Mouse (Mus musculus): ENCODE measurements at regions not wholly inside any gene's neighbourhood (a gene's known extent, or its start where the extent isn't known, plus 50 kb on each side); places are given as distances from the start of the nearest gene placed in this dataset.
"Not testable (repeated sequence)": the region's sequence is repeated elsewhere in the genome, so short reads cannot be mapped to it uniquely, and the experiment has no call there.

- no peak overlapping the region for H3K27ac ChIP-seq (ENCODE audit: low read depth)
Measured at GRCm38 (mm10) chr16:20838151-20838550, 103.8 kb upstream of the Thpo start.

GRCm38 (mm10) chr16:20836866-20837265, 102.6 kb upstream of the Thpo start:
- Histone ChIP-seq H3K4me2 (ENCODE audit: low read depth, low read length) (no peak overlapping the region), H3K9me3 (replicated peaks; ENCODE audit: control insufficient read depth, low read length) (no peaks in the 10 kb centered on the region), H3K4me3 (ENCODE audit: low read depth, low read length) (no peak overlapping the region), H3K27ac (ENCODE audit: low read depth) (no peak overlapping the region), H3K4me1 (ENCODE audit: control insufficient read depth, insufficient read depth) (no peaks in the 10 kb centered on the region), H3K9ac (replicated peaks; ENCODE audit: low read depth, low read length) (no peak overlapping the region), H3K27me3 (ENCODE audit: control insufficient read depth, insufficient read depth, low read length) (no peaks in the 10 kb centered on the region), H3K36me3 (replicated peaks; ENCODE audit: control insufficient read depth, insufficient read depth, low read length) (no peaks in the 10 kb centered on the region)
- ATAC-seq (ENCODE audit: insufficient read depth, low read depth): no peak
- no peak for TF ChIP-seq CTCF (IDR thresholded peaks at IDR 0.05; ENCODE audit: low read depth)
- TF ChIP-seq EP300 (IDR thresholded peaks at IDR 0.05; ENCODE audit: low read depth): no peak
- DNase-seq (ENCODE audit: low spot score): no peak
- 60% methylated on average over 5 of the region's 5 CpGs for WGBS

More at GRCm38 (mm10) chr16:20838151-20838550, 103.8 kb upstream of the Thpo start:
- no peaks in the 10 kb centered on the region for H3K4me1 ChIP-seq (ENCODE audit: control insufficient read depth, insufficient read depth)
- no peak overlapping the region for H3K9ac ChIP-seq (replicated peaks; ENCODE audit: low read depth, low read length)
- no peaks in the 10 kb centered on the region for H3K36me3 ChIP-seq (replicated peaks; ENCODE audit: control insufficient read depth, insufficient read depth, low read length)
- no peak overlapping the region for H3K4me2 ChIP-seq (ENCODE audit: low read depth, low read length)
- no peaks in the 10 kb centered on the region for H3K9me3 ChIP-seq (replicated peaks; ENCODE audit: control insufficient read depth, low read length)
- 50% methylated on average over 2 of the region's 2 CpGs for WGBS
- ATAC-seq (ENCODE audit: insufficient read depth, low read depth) (no peak), DNase-seq (ENCODE audit: low spot score) (no peak)
- H3K4me3 ChIP-seq (ENCODE audit: low read depth, low read length): no peak overlapping the region
- no peaks in the 10 kb centered on the region for H3K27me3 ChIP-seq (ENCODE audit: control insufficient read depth, insufficient read depth, low read length)
- TF ChIP-seq EP300 (IDR thresholded peaks at IDR 0.05; ENCODE audit: low read depth) (no peak), CTCF (IDR thresholded peaks at IDR 0.05; ENCODE audit: low read depth) (no peak)

GRCm38 (mm10) chr16:20833838-20834237, 99.5 kb upstream of the Thpo start:
- H3K4me3 ChIP-seq (ENCODE audit: low read depth, low read length); H3K36me3 ChIP-seq (replicated peaks; ENCODE audit: control insufficient read depth, insufficient read depth, low read length); H3K9me3 ChIP-seq (replicated peaks; ENCODE audit: control insufficient read depth, low read length); DNase-seq (ENCODE audit: low spot score); H3K27ac ChIP-seq (ENCODE audit: low read depth); H3K27me3 ChIP-seq (ENCODE audit: control insufficient read depth, insufficient read depth, low read length); ATAC-seq (ENCODE audit: insufficient read depth, low read depth); H3K9ac ChIP-seq (replicated peaks; ENCODE audit: low read depth, low read length); H3K4me1 ChIP-seq (ENCODE audit: control insufficient read depth, insufficient read depth); H3K4me2 ChIP-seq (ENCODE audit: low read depth, low read length): not testable (repeated sequence)
- 79% methylated on average over 10 of the region's 10 CpGs for WGBS

- H3K9me3 ChIP-seq (replicated peaks; ENCODE audit: control insufficient read depth, low read length): no peaks in the 10 kb centered on the region
- no peak for ATAC-seq (ENCODE audit: insufficient read depth, low read depth)
- H3K4me3 ChIP-seq (ENCODE audit: low read depth, low read length): no peak overlapping the region
- H3K27me3 ChIP-seq (ENCODE audit: control insufficient read depth, insufficient read depth, low read length): no peaks in the 10 kb centered on the region
- no peaks in the 10 kb centered on the region for H3K36me3 ChIP-seq (replicated peaks; ENCODE audit: control insufficient read depth, insufficient read depth, low read length)
- H3K9ac ChIP-seq (replicated peaks; ENCODE audit: low read depth, low read length): no peak overlapping the region
- no peaks in the 10 kb centered on the region for H3K4me1 ChIP-seq (ENCODE audit: control insufficient read depth, insufficient read depth)
- 82% methylated on average over 8 of the region's 8 CpGs for WGBS
- no peak for DNase-seq (ENCODE audit: low spot score)
- TF ChIP-seq EP300 (IDR thresholded peaks at IDR 0.05; ENCODE audit: low read depth): no peak
- TF ChIP-seq CTCF (IDR thresholded peaks at IDR 0.05; ENCODE audit: low read depth): no peak
- H3K4me2 ChIP-seq (ENCODE audit: low read depth, low read length): no peak overlapping the region
- H3K27ac ChIP-seq (ENCODE audit: low read depth): no peak overlapping the region
Measured at GRCm38 (mm10) chr16:20833301-20833700, 99.0 kb upstream of the Thpo start.

GRCm38 (mm10) chr16:20829732-20830435, 95.6 kb upstream of the Thpo start:
- TF ChIP-seq EP300 (IDR thresholded peaks at IDR 0.05; ENCODE audit: low read depth) (no peak), CTCF (IDR thresholded peaks at IDR 0.05; ENCODE audit: low read depth) (no peak)
- no peak; the same call in 1 of the 2 replicates for ATAC-seq (ENCODE audit: insufficient read depth, low read depth)
- no peaks in the 10 kb centered on the region for H3K36me3 ChIP-seq (replicated peaks; ENCODE audit: control insufficient read depth, insufficient read depth, low read length)
- no peaks in the 10 kb centered on the region for H3K4me1 ChIP-seq (ENCODE audit: control insufficient read depth, insufficient read depth)
- H3K4me2 ChIP-seq (ENCODE audit: low read depth, low read length): no peak overlapping the region
- H3K9me3 ChIP-seq (replicated peaks; ENCODE audit: control insufficient read depth, low read length): no peaks in the 10 kb centered on the region
- 46% methylated on average over 6 of the region's 6 CpGs for WGBS
- H3K27me3 ChIP-seq (ENCODE audit: control insufficient read depth, insufficient read depth, low read length): no peaks in the 10 kb centered on the region
- no peak for DNase-seq (ENCODE audit: low spot score)
- no peak overlapping the region for H3K9ac ChIP-seq (replicated peaks; ENCODE audit: low read depth, low read length)
- no peak overlapping the region for H3K4me3 ChIP-seq (ENCODE audit: low read depth, low read length)
- no peak overlapping the region for H3K27ac ChIP-seq (ENCODE audit: low read depth)

Data from heart, postnatal 0 days (tissue).